Mouse (Mus musculus) bone marrow macrophage, adult 2 months (primary cell): ENCODE measurements at regions not wholly inside any gene's neighbourhood (a gene's known extent, or its start where the extent isn't known, plus 50 kb on each side); places are given as distances from the start of the nearest gene placed in this dataset.

Source experiments
- CTCF ChIP-seq: IDR thresholded peaks from 2 replicates; pipeline ENCODE4 v1.5.1; 2012; ENCODE audit warnings: low read depth, mild to moderate bottlenecking, low read length, moderate library complexity
- POLR2A ChIP-seq: IDR thresholded peaks from 2 replicates; pipeline ENCODE4 v1.6.1; 2012; ENCODE audit warnings: mild to moderate bottlenecking, low read depth, low read length, borderline replicate concordance

- TF ChIP-seq CTCF (no peak), POLR2A (no peak)
Observed at GRCm38 (mm10) chr15:63341730-63342129, 503.2 kb downstream of the Gsdmc2 start.
